10 mouse cellular contexts compared by ENCODE assay signal in the genomic region with DNA sequence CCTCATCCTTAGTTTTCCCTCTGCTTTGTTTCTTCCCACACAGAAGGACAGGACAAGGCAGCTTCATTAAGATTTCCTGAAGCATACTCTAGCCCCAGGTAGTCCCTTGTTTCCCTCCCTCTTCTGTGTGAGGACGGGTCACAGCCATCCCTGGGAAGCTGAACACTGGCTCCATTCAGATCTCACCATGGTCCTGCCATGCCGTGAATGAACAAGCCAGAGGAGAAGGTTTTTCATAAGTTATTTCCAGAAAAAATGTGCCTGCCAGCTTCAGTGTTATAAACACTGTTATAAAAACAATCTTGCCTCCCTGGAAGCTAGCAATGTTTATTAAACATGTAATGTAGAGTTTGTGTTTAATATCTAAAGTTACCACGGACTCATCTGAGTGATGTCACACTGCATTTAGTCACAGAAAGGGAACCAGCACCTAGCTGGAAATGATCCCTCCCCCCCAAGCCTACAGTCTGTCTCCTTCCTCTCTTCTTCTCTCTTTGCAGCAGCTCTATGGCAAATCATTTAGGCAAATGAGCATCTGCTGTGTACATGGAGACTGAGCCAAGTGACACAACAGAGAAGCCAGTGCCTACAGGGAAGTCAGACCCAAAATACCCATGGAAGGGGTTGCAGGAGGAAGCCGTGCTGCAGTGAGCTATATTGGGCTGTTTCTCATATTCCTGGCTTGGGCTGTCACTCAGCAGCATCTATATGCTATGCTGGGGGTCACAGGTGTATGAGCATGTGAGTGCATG.
DNase-seq lines count a peak whose midpoint lies in the region; ATAC-seq and TF ChIP-seq lines count a peak whose summit lies in the region.
"Had no signal": no experiment of that assay in that cellular context is flagged by ENCODE, and none has a peak within 500 bp of the region (broad histone marks: within the 10 kb centered on the region; RNA-seq: fewer than 3 reads in every experiment).

No protein-coding gene starts in this region.

- no peak for TF ChIP-seq CTCF in forebrain, postnatal 0 days (IDR thresholded peaks at IDR 0.05; ENCODE audit: low read depth)

- no peaks in the 10 kb centered on the region for H3K36me3 ChIP-seq in forebrain, postnatal 0 days (ENCODE audit: insufficient read depth)
- H3K36me3 ChIP-seq in heart, embryonic 12.5 days: no peaks in the 10 kb centered on the region
- H3K36me3 ChIP-seq: heart, embryonic 10.5 days; limb, embryonic 12.5 days had no signal

- H3K27ac ChIP-seq in forebrain, postnatal 0 days (ENCODE audit: low read depth, low read length): no peak overlapping the region
- H3K27ac ChIP-seq in heart, embryonic 12.5 days (ENCODE audit: poor library complexity, severe bottlenecking): no peak overlapping the region
- H3K27ac ChIP-seq: heart, embryonic 10.5 days; limb, embryonic 12.5 days had no signal

- no peaks in the 10 kb centered on the region; the same call in 1 of the 2 replicates for H3K4me1 ChIP-seq in forebrain, postnatal 0 days (ENCODE audit: insufficient read depth)
- no peaks in the 10 kb centered on the region for H3K4me1 ChIP-seq in heart, embryonic 12.5 days (replicated peaks)
- H3K4me1 ChIP-seq: limb, embryonic 12.5 days had no signal

- H3K9me3 ChIP-seq in forebrain, postnatal 0 days (ENCODE audit: low read length): no peaks in the 10 kb centered on the region
- H3K9me3 ChIP-seq in heart, embryonic 12.5 days (replicated peaks): no peaks in the 10 kb centered on the region
- H3K9me3 ChIP-seq: heart, embryonic 10.5 days; limb, embryonic 12.5 days had no signal

- no peak overlapping the region for H3K9ac ChIP-seq in forebrain, postnatal 0 days
- H3K9ac ChIP-seq in heart, embryonic 12.5 days: no peak overlapping the region
- H3K9ac ChIP-seq: limb, embryonic 12.5 days had no signal

- no peak overlapping the region for H3K4me2 ChIP-seq in forebrain, postnatal 0 days (ENCODE audit: low read depth)
- H3K4me2 ChIP-seq in heart, embryonic 12.5 days: no peak overlapping the region
- H3K4me2 ChIP-seq: limb, embryonic 12.5 days had no signal

- ATAC-seq in forebrain, postnatal 0 days: peak; percentile 96
- no peak for ATAC-seq in heart, embryonic 12.5 days (ENCODE audit: insufficient number of reproducible peaks, low FRiP score)

- no peak overlapping the region for H3K4me3 ChIP-seq in forebrain, postnatal 0 days (ENCODE audit: low read depth, low read length)
- H3K4me3 ChIP-seq in heart, embryonic 12.5 days: no peak overlapping the region
- H3K4me3 ChIP-seq: heart, embryonic 10.5 days; limb, embryonic 12.5 days had no signal

- intact Hi-C loops in left cerebral cortex, postnatal 4 days (cut with DNase I): no loop called here

- 29% methylated on average over 4 of the region's 4 CpGs for WGBS in forebrain, postnatal 0 days
- WGBS in heart, embryonic 12.5 days: 53% methylated on average over 4 of the region's 4 CpGs

- H3K27me3 ChIP-seq in forebrain, postnatal 0 days (ENCODE audit: insufficient read depth, low read length): peaks cover 6% of the 10 kb centered on the region
- H3K27me3 ChIP-seq in heart, embryonic 12.5 days (replicated peaks): no peaks in the 10 kb centered on the region
- H3K27me3 ChIP-seq: limb, embryonic 12.5 days had no signal

- peak; percentile 14 for DNase-seq in left cerebral cortex, adult 11 months (ENCODE audit: low spot score)
- no peak for DNase-seq in left cerebral cortex, postnatal 4 days
- peak; percentile 80 for DNase-seq in forebrain, postnatal 0 days
- peak; percentile 17 to 49 for DNase-seq in layer of hippocampus, postnatal 14 days (ENCODE audit: low spot score in 2 of 2)
- peak; percentile 24 to 65 for DNase-seq in right cerebral cortex, postnatal 36 days (ENCODE audit: low spot score in 2 of 2)
- no peak for DNase-seq in urinary bladder, adult 2 months (ENCODE audit: low spot score)
- no peak for DNase-seq in adrenal gland, postnatal 14 days

Comparison
In these comparisons a context has a peak if more than half of its experiments do, and no peak if none do; other contexts are left out.
1. DNase-seq: peak in left cerebral cortex, adult 11 months (single experiment), forebrain, postnatal 0 days (single experiment), layer of hippocampus, postnatal 14 days (2 of 2) and right cerebral cortex, postnatal 36 days (2 of 2); none in left cerebral cortex, postnatal 4 days (single experiment), urinary bladder, adult 2 months (single experiment) and adrenal gland, postnatal 14 days (single experiment).